Mouse (Mus musculus): ENCODE data around the gene Pdk3. TPM values are rescaled to one million over a fixed set of nuclear protein-coding genes. Genes with fewer than 3 reads are reported as not detected.

Gene Pdk3
- 29.1 and 32.5 TPM in 2 replicates for polyA plus RNA-seq (2015; fragmentation: Nextera tagmentation; extraction: Ambion mirVana)

GRCm38 (mm10) chrX:93831561-93832336 lies at the start of gene Pdk3:
Gene Pdk3, minus strand, starts transcription at chrX:93832201.
- H3K9me3 ChIP-seq, result no peaks in the 10 kb centered on the region
- 21% methylated on average over 67 of the region's 68 CpGs for WGBS

GRCm38 (mm10) chrX:93877634-93878016 lies 45.6 kb upstream of the Pdk3 start:
- Histone ChIP-seq H3K36me3 (no peaks in the 10 kb centered on the region), H3K27ac (replicated peaks) (no peak overlapping the region), H3K9me3 (no peaks in the 10 kb centered on the region), H3K4me3 (no peak overlapping the region), H3K4me1 (no peaks in the 10 kb centered on the region), H3K9ac (replicated peaks) (no peak overlapping the region), H3K27me3 (no peaks in the 10 kb centered on the region), H3K4me2 (replicated peaks) (no peak overlapping the region)
- no peak for ATAC-seq (replicated peaks)
- WGBS, result 76% methylated on average over 3 of the region's 3 CpGs

More at GRCm38 (mm10) chrX:93831561-93832336, at the start of gene Pdk3:
- Histone ChIP-seq H3K27me3 (no peaks in the 10 kb centered on the region), H3K9ac (replicated peaks) (peak within 1 kb of the TSS; percentile 61), H3K27ac (replicated peaks) (peak within 1 kb of the TSS; percentile 82), H3K4me2 (replicated peaks) (peak within 1 kb of the TSS; percentile 55), H3K36me3 (no peaks in the 10 kb centered on the region), H3K4me3 (peak within 1 kb of the TSS; percentile 70), H3K4me1 (peaks cover 7% of the 10 kb centered on the region; the same call in 1 of the 2 replicates)
- peak; percentile 99 for ATAC-seq (replicated peaks)

DNA sequence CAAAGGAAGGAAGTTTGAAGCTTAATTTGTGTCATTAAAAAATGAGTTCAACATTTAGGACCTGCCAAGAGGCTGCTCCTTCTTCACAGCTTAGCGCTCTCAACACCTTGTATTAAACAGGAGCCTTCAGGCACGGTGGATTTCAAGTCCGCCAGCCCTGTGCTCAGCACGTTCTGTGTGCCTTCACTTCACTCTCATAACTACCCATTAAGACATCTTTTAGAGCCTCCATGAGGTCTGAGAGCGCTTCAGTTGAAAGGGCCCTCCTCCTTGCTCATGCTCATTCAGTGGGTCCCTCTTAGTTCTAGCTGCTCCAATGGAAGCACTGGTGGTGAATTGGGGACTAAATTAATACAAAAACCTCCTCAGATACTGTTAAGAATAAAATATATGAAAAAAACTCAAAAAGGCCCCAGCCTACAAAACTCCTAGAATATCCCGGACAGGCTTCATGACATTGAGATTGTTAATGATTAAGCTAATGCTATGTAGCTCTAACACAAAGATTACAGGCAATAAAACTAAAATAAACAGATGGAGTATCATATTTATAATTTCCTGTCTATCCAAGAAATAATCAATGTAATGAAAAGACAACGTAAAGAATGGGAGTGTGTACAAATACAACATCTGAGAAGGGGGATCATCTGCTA lies 45.1 kb upstream of the Pdk3 start:
- 89% methylated on average over 7 of the region's 7 CpGs for WGBS
- Histone ChIP-seq H3K9me3 (no peaks in the 10 kb centered on the region), H3K4me2 (replicated peaks) (no peak overlapping the region), H3K4me3 (no peak overlapping the region), H3K27me3 (no peaks in the 10 kb centered on the region), H3K4me1 (no peaks in the 10 kb centered on the region), H3K36me3 (no peaks in the 10 kb centered on the region), H3K9ac (replicated peaks) (no peak overlapping the region), H3K27ac (replicated peaks) (no peak overlapping the region)
- no peak for ATAC-seq (replicated peaks)

DNA sequence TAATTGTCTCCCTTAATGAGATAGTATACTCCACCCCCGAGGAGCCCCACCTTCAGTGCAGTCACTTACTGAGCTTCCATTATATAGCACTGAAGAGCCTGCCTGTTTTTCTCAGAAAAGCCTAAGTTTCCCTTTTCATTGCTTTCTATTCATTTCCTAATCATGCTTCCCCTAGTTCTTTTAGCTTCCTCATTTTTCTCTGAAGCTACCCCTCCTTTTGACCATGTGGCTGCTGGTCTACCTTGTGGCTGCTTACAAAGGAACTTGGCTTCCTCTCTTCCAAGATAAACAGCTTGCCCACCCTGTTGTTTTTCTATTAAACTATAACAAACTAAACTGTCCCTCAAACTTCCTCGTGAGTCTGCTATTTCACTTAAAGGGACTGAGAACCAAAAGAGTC lies 31.4 kb upstream of the Pdk3 start:
- no peak overlapping the region for H3K27ac ChIP-seq (replicated peaks)
- H3K4me3 ChIP-seq, result no peak overlapping the region
- no peaks in the 10 kb centered on the region for H3K36me3 ChIP-seq
- no peaks in the 10 kb centered on the region for H3K27me3 ChIP-seq
- 42% methylated on average over 2 of the region's 2 CpGs for WGBS
- H3K9ac ChIP-seq (replicated peaks), result no peak overlapping the region
- ATAC-seq (replicated peaks), result no peak
- no peaks in the 10 kb centered on the region for H3K9me3 ChIP-seq
- no peaks in the 10 kb centered on the region for H3K4me1 ChIP-seq
- no peak overlapping the region for H3K4me2 ChIP-seq (replicated peaks)

- 88% methylated on average over 4 of the region's 4 CpGs for WGBS
- no peak for ATAC-seq (replicated peaks)
- H3K27ac ChIP-seq (replicated peaks), result no peak overlapping the region
- H3K9me3 ChIP-seq, result no peaks in the 10 kb centered on the region
- no peak overlapping the region for H3K4me3 ChIP-seq
- no peaks in the 10 kb centered on the region for H3K4me1 ChIP-seq
- H3K27me3 ChIP-seq, result no peaks in the 10 kb centered on the region
- H3K36me3 ChIP-seq, result no peaks in the 10 kb centered on the region
- no peak overlapping the region for H3K9ac ChIP-seq (replicated peaks)
- H3K4me2 ChIP-seq (replicated peaks), result no peak overlapping the region
These were observed 30.6 kb upstream of the Pdk3 start for GRCm38 (mm10) chrX:93862525-93863086.

DNA sequence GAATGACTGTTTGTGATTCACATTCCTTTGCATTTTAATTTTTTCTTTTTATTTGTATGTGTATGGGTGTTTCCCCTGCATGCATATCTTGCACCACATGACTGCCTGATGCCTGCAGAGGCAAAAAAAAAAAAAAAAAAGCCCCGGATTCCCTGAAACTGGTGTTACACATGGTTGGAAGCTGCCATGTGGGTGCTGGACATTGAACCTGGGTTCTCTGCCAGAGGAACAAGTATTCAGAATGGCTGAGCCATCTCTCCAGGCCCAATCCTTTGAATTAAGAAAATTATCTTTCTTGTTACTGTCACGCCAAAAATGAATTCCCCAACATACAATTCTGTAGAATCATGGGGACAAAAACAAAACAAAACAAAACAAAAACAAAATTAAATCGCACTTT lies 25.8 kb upstream of the Pdk3 start:
- Histone ChIP-seq H3K4me2 (replicated peaks) (no peak overlapping the region), H3K9me3 (no peaks in the 10 kb centered on the region), H3K9ac (replicated peaks) (no peak overlapping the region), H3K4me1 (no peaks in the 10 kb centered on the region), H3K27ac (replicated peaks) (no peak overlapping the region), H3K4me3 (no peak overlapping the region), H3K36me3 (no peaks in the 10 kb centered on the region), H3K27me3 (no peaks in the 10 kb centered on the region)
- 89% methylated on average over 3 of the region's 3 CpGs for WGBS
- ATAC-seq (replicated peaks), result no peak

- Histone ChIP-seq H3K27ac (replicated peaks) (0 out of 2 replicates have a peak overlapping the region, but pooled peaks have one; percentile 22), H3K4me2 (replicated peaks) (peak overlapping the region; percentile 55), H3K9ac (replicated peaks) (peak overlapping the region; percentile 61; the same call in 1 of the 2 replicates), H3K9me3 (no peaks in the 10 kb centered on the region), H3K4me3 (peak overlapping the region; percentile 70), H3K36me3 (no peaks in the 10 kb centered on the region), H3K27me3 (no peaks in the 10 kb centered on the region), H3K4me1 (peaks cover 7% of the 10 kb centered on the region; the same call in 1 of the 2 replicates)
- peak; percentile 30; the same call in 1 of the 2 replicates for ATAC-seq (replicated peaks)
- 29% methylated on average over 14 of the region's 14 CpGs for WGBS
These were observed 410 bp upstream of the Pdk3 start for GRCm38 (mm10) chrX:93832337-93832884.

- no peak overlapping the region for H3K4me3 ChIP-seq
- H3K36me3 ChIP-seq, result no peaks in the 10 kb centered on the region
- H3K27ac ChIP-seq (replicated peaks), result no peak overlapping the region
- WGBS, result 88% methylated on average over 2 of the region's 2 CpGs
- no peaks in the 10 kb centered on the region; the same call in 1 of the 2 replicates for H3K4me1 ChIP-seq
- no peaks in the 10 kb centered on the region for H3K27me3 ChIP-seq
- no peak overlapping the region for H3K9ac ChIP-seq (replicated peaks)
- no peak overlapping the region for H3K4me2 ChIP-seq (replicated peaks)
- H3K9me3 ChIP-seq, result no peaks in the 10 kb centered on the region
- no peak for ATAC-seq (replicated peaks)
These were observed 6.2 kb downstream of the Pdk3 start for GRCm38 (mm10) chrX:93825787-93826186.

GRCm38 (mm10) chrX:93808040-93808439 lies 24.0 kb downstream of the Pdk3 start:
- no peak overlapping the region for H3K4me3 ChIP-seq
- no peaks in the 10 kb centered on the region for H3K4me1 ChIP-seq
- H3K27ac ChIP-seq (replicated peaks), result no peak overlapping the region
- WGBS, result 96% methylated on average over 1 of the region's 1 CpGs
- no peak for ATAC-seq (replicated peaks)
- no peaks in the 10 kb centered on the region for H3K36me3 ChIP-seq
- no peak overlapping the region for H3K9ac ChIP-seq (replicated peaks)
- no peak overlapping the region for H3K4me2 ChIP-seq (replicated peaks)
- H3K27me3 ChIP-seq, result no peaks in the 10 kb centered on the region
- H3K9me3 ChIP-seq, result no peaks in the 10 kb centered on the region

- Histone ChIP-seq H3K4me3 (no peak overlapping the region), H3K27me3 (no peaks in the 10 kb centered on the region), H3K4me1 (no peaks in the 10 kb centered on the region), H3K27ac (replicated peaks) (no peak overlapping the region), H3K4me2 (replicated peaks) (no peak overlapping the region), H3K36me3 (no peaks in the 10 kb centered on the region), H3K9ac (replicated peaks) (no peak overlapping the region), H3K9me3 (no peaks in the 10 kb centered on the region)
- no peak for ATAC-seq (replicated peaks)
These were observed 38.8 kb downstream of the Pdk3 start for GRCm38 (mm10) chrX:93793168-93793567.

- ATAC-seq (replicated peaks), result no peak
- H3K4me3 ChIP-seq, result no peak overlapping the region
- H3K27ac ChIP-seq (replicated peaks), result no peak overlapping the region
- H3K27me3 ChIP-seq, result no peaks in the 10 kb centered on the region
- H3K36me3 ChIP-seq, result no peaks in the 10 kb centered on the region
- 81% methylated on average over 1 of the region's 1 CpGs for WGBS
- no peaks in the 10 kb centered on the region for H3K4me1 ChIP-seq
- H3K9ac ChIP-seq (replicated peaks), result no peak overlapping the region
- H3K9me3 ChIP-seq, result no peaks in the 10 kb centered on the region
- H3K4me2 ChIP-seq (replicated peaks), result no peak overlapping the region
These were observed 42.4 kb downstream of the Pdk3 start for GRCm38 (mm10) chrX:93789562-93789961.

DNA sequence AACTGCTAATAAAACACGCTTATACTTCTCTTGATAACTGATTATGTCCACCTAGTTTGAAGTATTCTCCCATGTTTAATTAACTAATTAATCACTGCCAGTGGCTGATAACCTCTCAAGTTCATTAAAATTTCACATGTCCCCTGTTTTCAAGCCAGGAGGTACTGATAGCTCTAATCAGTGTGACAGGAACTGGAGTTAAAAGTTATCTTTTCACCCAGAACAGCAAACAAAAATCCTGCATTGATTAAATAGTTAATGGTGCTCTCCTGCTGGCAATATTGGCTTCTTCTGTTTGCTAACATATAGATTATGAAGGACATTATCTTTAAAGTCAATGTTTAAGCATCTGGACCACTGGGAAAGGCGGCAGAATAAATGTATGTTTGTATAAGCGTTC lies 71.2 kb downstream of the Pdk3 start:
- H3K4me1 ChIP-seq, result peaks cover 7% of the 10 kb centered on the region; the same call in 1 of the 2 replicates
- 88% methylated on average over 3 of the region's 3 CpGs for WGBS
- H3K4me3 ChIP-seq, result no peak overlapping the region
- H3K4me2 ChIP-seq (replicated peaks), result no peak overlapping the region
- H3K27ac ChIP-seq (replicated peaks), result no peak overlapping the region
- no peaks in the 10 kb centered on the region for H3K9me3 ChIP-seq
- H3K9ac ChIP-seq (replicated peaks), result no peak overlapping the region
- H3K36me3 ChIP-seq, result no peaks in the 10 kb centered on the region
- no peak for ATAC-seq (replicated peaks)
- H3K27me3 ChIP-seq, result no peaks in the 10 kb centered on the region
